Mouse (Mus musculus) gastrocnemius, postnatal 36 days (tissue): ENCODE data around the gene Plcg2. TPM values are rescaled to one million over a fixed set of nuclear protein-coding genes. Genes with fewer than 3 reads are reported as not detected.

ENCODE experiments used
- DNase-seq, 2 experiments: peaks; one replicate each; pipeline ENCODE4 v3.0.0; 2022
- intact Hi-C: fragments of 180-260 bp; cut with DNase I; formaldehyde crosslinking; loops from one replicate; pipeline ENCODE4 v1.15.1; 2025
- microRNA-seq, 2 experiments: library from miRNA; unstranded; fragments of <30 nt; microRNA quantifications; one replicate each; pipeline ENCODE4 v1.2.0; 2021
- total RNA-seq, 2 experiments: library from RNA; stranded (reverse); gene quantifications; 2 replicates each; pipeline ENCODE4 v1.2.3; 2021

Plcg2 gene
- total RNA-seq, 2 experiments from 2014 or later = 0.59 to 0.61 TPM

- intact Hi-C loops = no loop called here
- no peak for DNase-seq
Measured at GRCm38 (mm10) chr8:117683925-117684472, 185.9 kb downstream of the Plcg2 start.

GRCm38 (mm10) chr8:117684504-117684903 lies 186.4 kb downstream of the Plcg2 start:
- no peak for DNase-seq
- intact Hi-C loops = no loop called here

Small RNA genes within 50 kb of the gene (microRNA-seq; reads per million reads assigned to microRNA genes)
- gene Gm27361 = 0 reads per million in 2 experiments
- 0 reads per million in 2 experiments for gene Mir7077
- gene Mir7078 = 0 reads per million in 2 experiments

Other genes starting within 250 kb of the Plcg2 start
- gene Cmip, start 241.2 kb upstream of the Plcg2 start, total RNA-seq = 1 to 10 TPM; 7.4 to 9.6 TPM
- under 1 TPM; 0.33 to 0.37 TPM for gene Sdr42e1, start 175.4 kb downstream of the Plcg2 start, total RNA-seq
- gene Hsd17b2, start 203.6 kb downstream of the Plcg2 start, total RNA-seq = not detected